Mouse (Mus musculus): ENCODE measurements around the gene Gm12355. TPM values are rescaled to one million over a fixed set of nuclear protein-coding genes. Genes with fewer than 3 reads are reported as not detected.
"Not testable (repeated sequence)": the region's sequence is repeated elsewhere in the genome, so short reads cannot be mapped to it uniquely, and the experiment has no call there.

Gm12355 gene
- polyA plus RNA-seq, 1 experiment from 2014 or later: 0.92 TPM

- DNase-seq (ENCODE audit: low spot score): no peak
- no peak for ATAC-seq (replicated peaks; ENCODE audit: low FRiP score, low read depth)
- WGBS: 90% methylated on average over 1 of the region's 1 CpGs
- no peak for TF ChIP-seq CTCF (IDR thresholded peaks at IDR 0.05; ENCODE audit: low read depth)
- Histone ChIP-seq H3K4me2 (ENCODE audit: low read length) (no peak overlapping the region), H3K36me3 (ENCODE audit: insufficient read depth, low read length) (no peaks in the 10 kb centered on the region), H3K4me3 (replicated peaks; ENCODE audit: low read depth, low read length) (no peak overlapping the region), H3K9me3 (replicated peaks; ENCODE audit: low read length) (no peaks in the 10 kb centered on the region), H3K27me3 (ENCODE audit: insufficient read depth, low read length) (no peaks in the 10 kb centered on the region), H3K27ac (no peak overlapping the region), H3K9ac (ENCODE audit: low read depth, low read length) (no peak overlapping the region), H3K4me1 (replicated peaks; ENCODE audit: insufficient read depth, low read length) (no peaks in the 10 kb centered on the region)
Measured at GRCm38 (mm10) chr11:98637501-98637900, 12.0 kb upstream of the Gm12355 start.

GRCm38 (mm10) chr11:98635312-98635970 is 10.0 kb upstream of the Gm12355 start:
- not testable (repeated sequence) for H3K27ac ChIP-seq; H3K27me3 ChIP-seq (ENCODE audit: insufficient read depth, low read length); H3K4me3 ChIP-seq (replicated peaks; ENCODE audit: low read depth, low read length); H3K36me3 ChIP-seq (ENCODE audit: insufficient read depth, low read length); H3K9ac ChIP-seq (ENCODE audit: low read depth, low read length); H3K9me3 ChIP-seq (replicated peaks; ENCODE audit: low read length); ATAC-seq (replicated peaks; ENCODE audit: low FRiP score, low read depth); H3K4me2 ChIP-seq (ENCODE audit: low read length); H3K4me1 ChIP-seq (replicated peaks; ENCODE audit: insufficient read depth, low read length)
- TF ChIP-seq CTCF (IDR thresholded peaks at IDR 0.05; ENCODE audit: low read depth): peak; percentile 66
- peak; percentile 39 for DNase-seq (ENCODE audit: low spot score)
- 41% methylated on average over 10 of the region's 10 CpGs for WGBS

GRCm38 (mm10) chr11:98630646-98631045 is 5.2 kb upstream of the Gm12355 start:
- TF ChIP-seq CTCF (IDR thresholded peaks at IDR 0.05; ENCODE audit: low read depth): no peak
- no peak overlapping the region for H3K27ac ChIP-seq
- DNase-seq (ENCODE audit: low spot score): no peak
- no peaks in the 10 kb centered on the region for H3K9me3 ChIP-seq (replicated peaks; ENCODE audit: low read length)
- no peaks in the 10 kb centered on the region for H3K36me3 ChIP-seq (ENCODE audit: insufficient read depth, low read length)
- H3K4me2 ChIP-seq (ENCODE audit: low read length): no peak overlapping the region
- H3K4me1 ChIP-seq (replicated peaks; ENCODE audit: insufficient read depth, low read length): no peaks in the 10 kb centered on the region
- ATAC-seq (replicated peaks; ENCODE audit: low FRiP score, low read depth): no peak
- H3K27me3 ChIP-seq (ENCODE audit: insufficient read depth, low read length): no peaks in the 10 kb centered on the region
- WGBS: 88% methylated on average over 5 of the region's 5 CpGs
- no peak overlapping the region for H3K4me3 ChIP-seq (replicated peaks; ENCODE audit: low read depth, low read length)
- H3K9ac ChIP-seq (ENCODE audit: low read depth, low read length): no peak overlapping the region

- Histone ChIP-seq H3K4me1 (replicated peaks; ENCODE audit: insufficient read depth, low read length) (no peaks in the 10 kb centered on the region), H3K4me3 (replicated peaks; ENCODE audit: low read depth, low read length) (no peak overlapping the region), H3K36me3 (ENCODE audit: insufficient read depth, low read length) (no peaks in the 10 kb centered on the region), H3K9ac (ENCODE audit: low read depth, low read length) (no peak overlapping the region), H3K9me3 (replicated peaks; ENCODE audit: low read length) (no peaks in the 10 kb centered on the region), H3K27ac (no peak overlapping the region), H3K27me3 (ENCODE audit: insufficient read depth, low read length) (no peaks in the 10 kb centered on the region), H3K4me2 (ENCODE audit: low read length) (no peak overlapping the region)
- no peak for ATAC-seq (replicated peaks; ENCODE audit: low FRiP score, low read depth)
- TF ChIP-seq CTCF (IDR thresholded peaks at IDR 0.05; ENCODE audit: low read depth): no peak
- DNase-seq (ENCODE audit: low spot score): no peak
- 99% methylated on average over 3 of the region's 3 CpGs for WGBS
Measured at GRCm38 (mm10) chr11:98628706-98629105, 3.2 kb upstream of the Gm12355 start.

GRCm38 (mm10) chr11:98624381-98624780 is 1.1 kb downstream of the Gm12355 start:
- not testable (repeated sequence) for H3K9ac ChIP-seq (ENCODE audit: low read depth, low read length); H3K27me3 ChIP-seq (ENCODE audit: insufficient read depth, low read length); ATAC-seq (replicated peaks; ENCODE audit: low FRiP score, low read depth); H3K4me2 ChIP-seq (ENCODE audit: low read length); H3K4me3 ChIP-seq (replicated peaks; ENCODE audit: low read depth, low read length); H3K9me3 ChIP-seq (replicated peaks; ENCODE audit: low read length); H3K36me3 ChIP-seq (ENCODE audit: insufficient read depth, low read length); DNase-seq (ENCODE audit: low spot score); H3K27ac ChIP-seq; H3K4me1 ChIP-seq (replicated peaks; ENCODE audit: insufficient read depth, low read length)
- WGBS: 95% methylated on average over 2 of the region's 2 CpGs

GRCm38 (mm10) chr11:98623981-98624380 is 1.5 kb downstream of the Gm12355 start:
- DNase-seq (ENCODE audit: low spot score); H3K27me3 ChIP-seq (ENCODE audit: insufficient read depth, low read length); H3K9me3 ChIP-seq (replicated peaks; ENCODE audit: low read length); H3K4me2 ChIP-seq (ENCODE audit: low read length); H3K27ac ChIP-seq; H3K4me1 ChIP-seq (replicated peaks; ENCODE audit: insufficient read depth, low read length); H3K36me3 ChIP-seq (ENCODE audit: insufficient read depth, low read length); H3K4me3 ChIP-seq (replicated peaks; ENCODE audit: low read depth, low read length); ATAC-seq (replicated peaks; ENCODE audit: low FRiP score, low read depth); H3K9ac ChIP-seq (ENCODE audit: low read depth, low read length): not testable (repeated sequence)
- 65% methylated on average over 6 of the region's 6 CpGs for WGBS

- H3K9ac ChIP-seq (ENCODE audit: low read depth, low read length): no peak overlapping the region
- no peak overlapping the region for H3K4me2 ChIP-seq (ENCODE audit: low read length)
- H3K4me3 ChIP-seq (replicated peaks; ENCODE audit: low read depth, low read length): no peak overlapping the region
- DNase-seq (ENCODE audit: low spot score) (no peak), ATAC-seq (replicated peaks; ENCODE audit: low FRiP score, low read depth) (no peak)
- H3K9me3 ChIP-seq (replicated peaks; ENCODE audit: low read length): no peaks in the 10 kb centered on the region
- no peaks in the 10 kb centered on the region for H3K36me3 ChIP-seq (ENCODE audit: insufficient read depth, low read length)
- H3K4me1 ChIP-seq (replicated peaks; ENCODE audit: insufficient read depth, low read length): no peaks in the 10 kb centered on the region
- no peaks in the 10 kb centered on the region for H3K27me3 ChIP-seq (ENCODE audit: insufficient read depth, low read length)
- WGBS: 91% methylated on average over 13 of the region's 13 CpGs
- TF ChIP-seq CTCF (IDR thresholded peaks at IDR 0.05; ENCODE audit: low read depth): no peak
- H3K27ac ChIP-seq: no peak overlapping the region
Measured at GRCm38 (mm10) chr11:98620791-98621190, 4.7 kb downstream of the Gm12355 start.
